Mouse (Mus musculus): Measurements from ENCODE around the gene Pln.

Gene Pln

GRCm38 (mm10) chr10:53364311-53364710, 26.8 kb downstream of the Pln start:
- no peak for DNase-seq (ENCODE audit: low read depth, low spot score)

- DNase-seq (ENCODE audit: low read depth, low spot score), result no peak
Observed at GRCm38 (mm10) chr10:53367265-53367664, 29.8 kb downstream of the Pln start.

DNA sequence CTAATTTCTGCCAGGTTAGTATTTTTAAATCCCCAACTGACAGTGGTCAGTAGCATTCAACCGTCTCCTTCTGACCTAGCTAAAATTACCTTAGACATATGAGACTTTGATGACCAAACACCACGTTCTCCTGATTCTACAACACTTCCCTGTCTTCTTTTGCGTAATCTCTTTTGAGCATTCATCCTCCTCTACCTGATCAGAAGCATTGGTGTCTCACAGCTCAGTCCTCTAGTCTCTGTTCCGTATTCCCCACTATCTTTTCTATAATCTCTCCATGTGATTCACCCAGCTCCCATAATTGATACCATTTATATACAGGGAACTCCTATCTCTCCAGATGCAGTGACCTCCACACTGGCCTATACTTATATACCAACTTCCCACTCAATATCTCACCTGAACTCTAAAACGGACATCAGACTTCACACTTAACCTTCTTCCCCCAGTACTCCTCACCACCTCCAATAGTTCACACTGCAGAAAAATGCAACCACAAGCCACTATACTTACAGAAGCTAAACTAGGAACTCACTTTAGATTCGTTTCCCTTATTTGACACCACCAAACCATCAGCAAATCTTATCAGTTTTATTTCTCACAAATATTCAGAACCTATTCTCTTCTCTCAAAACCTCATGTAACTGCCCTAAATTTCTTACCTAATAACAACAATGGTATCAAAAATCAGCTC, 36.6 kb downstream of the Pln start:
- no peak for DNase-seq (ENCODE audit: low read depth, low spot score)

GRCm38 (mm10) chr10:53377096-53377495, 39.6 kb downstream of the Pln start:
- DNase-seq (ENCODE audit: low read depth, low spot score), result no peak

- DNase-seq (ENCODE audit: low read depth, low spot score), result no peak
Observed at GRCm38 (mm10) chr10:53378296-53378695, 40.8 kb downstream of the Pln start.

- DNase-seq (ENCODE audit: low read depth, low spot score), result no peak
Observed at GRCm38 (mm10) chr10:53378981-53379708, 41.7 kb downstream of the Pln start.

GRCm38 (mm10) chr10:53379709-53380106, 42.2 kb downstream of the Pln start, which contains the start of gene Cep85l:
Gene Cep85l, minus strand, starts transcription at chr10:53379947.
- DNase-seq (ENCODE audit: low read depth, low spot score), result peak; percentile 65

DNA sequence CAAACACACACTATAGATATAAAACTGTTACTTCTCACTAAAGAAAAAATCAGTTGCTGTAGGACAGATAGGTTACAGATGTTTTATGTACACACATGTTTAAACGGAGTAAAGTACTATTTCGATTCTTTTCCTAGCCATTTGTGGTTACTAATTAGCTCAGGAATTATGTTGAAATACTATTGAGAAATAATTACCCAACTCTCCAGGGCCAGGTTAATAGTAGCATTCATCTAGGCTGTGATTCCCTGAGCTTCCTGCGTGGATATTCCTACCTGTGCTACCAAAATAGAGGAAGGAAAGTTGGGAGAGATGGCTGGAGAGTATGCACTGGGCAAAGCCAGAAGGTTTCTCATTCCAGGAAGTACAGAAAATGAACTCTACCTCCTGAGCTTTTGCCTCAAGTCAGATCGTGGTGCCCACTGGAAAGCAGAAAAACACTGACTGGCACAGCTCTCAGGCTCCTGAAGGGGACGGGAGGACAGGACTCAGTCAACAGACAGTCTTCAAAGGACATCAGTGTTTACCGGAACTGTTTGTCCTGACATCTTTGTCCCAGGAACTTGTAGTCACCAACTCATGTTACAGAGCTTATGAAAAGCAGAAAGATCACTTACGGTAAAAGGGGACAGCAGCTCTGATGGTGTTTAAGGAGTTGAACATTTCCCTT, 45.4 kb downstream of the Pln start:
- no peak for DNase-seq (ENCODE audit: low read depth, low spot score)

DNA sequence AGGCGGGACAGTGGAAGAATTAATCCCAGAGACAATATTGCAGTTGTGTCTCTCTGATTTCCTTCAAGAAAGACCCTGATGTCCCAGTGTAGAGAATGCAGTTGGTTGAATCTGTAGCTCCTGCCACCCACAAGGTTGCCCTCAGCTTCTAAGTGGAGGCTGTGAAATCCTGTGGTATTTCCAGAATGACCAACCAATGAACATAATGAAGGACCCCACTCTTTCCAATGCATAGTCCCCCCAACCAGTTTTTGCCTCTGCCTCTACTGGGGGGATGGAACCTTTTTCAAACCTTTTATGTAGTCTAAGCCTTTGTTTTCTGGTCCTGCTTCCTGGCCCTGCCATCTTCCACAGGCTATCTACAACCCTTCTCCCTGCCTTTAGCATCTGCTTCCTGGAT, 47.4 kb downstream of the Pln start:
- DNase-seq (ENCODE audit: low read depth, low spot score), result no peak

GRCm38 (mm10) chr10:53385438-53385837, 48.0 kb downstream of the Pln start:
- no peak for DNase-seq (ENCODE audit: low read depth, low spot score)

DNA sequence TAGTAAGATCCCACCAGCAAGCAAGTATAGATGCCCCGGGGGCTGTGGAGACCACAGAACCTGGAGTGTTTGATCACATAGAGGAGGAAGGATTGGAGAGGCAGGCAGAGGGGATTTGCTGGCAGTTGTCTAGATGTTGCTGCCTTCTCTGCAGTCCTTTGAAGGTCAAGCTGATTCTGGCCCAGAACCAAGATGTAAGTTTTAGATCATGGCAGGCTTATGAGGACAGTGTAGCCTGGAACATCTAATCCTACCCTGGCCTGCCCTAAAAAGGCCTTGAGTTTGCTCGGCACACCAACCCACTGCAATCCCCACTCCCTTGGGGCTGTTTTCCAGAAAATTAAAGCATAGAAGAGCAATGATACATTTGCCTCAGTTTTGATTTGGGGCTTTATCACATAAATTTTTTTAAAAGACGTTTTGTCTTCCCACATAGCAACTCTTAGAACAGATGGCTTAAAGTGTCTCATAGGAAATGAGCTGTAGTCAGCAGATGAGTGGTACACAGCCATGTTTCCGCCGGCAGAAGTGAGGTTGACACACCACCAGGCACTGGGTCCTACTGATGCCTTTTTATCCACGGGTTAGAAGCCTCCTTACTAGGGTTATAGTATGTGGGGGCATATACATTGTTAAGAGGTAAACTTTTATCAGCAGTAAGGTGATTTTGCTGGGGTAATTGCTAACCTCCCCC, 50.9 kb downstream of the Pln start:
- no peak for DNase-seq (ENCODE audit: low read depth, low spot score)

- no peak for DNase-seq (ENCODE audit: low read depth, low spot score)
Observed at GRCm38 (mm10) chr10:53394923-53395629, 57.6 kb downstream of the Pln start.

Data from c-Kit-negative CD71-positive TER-119-positive erythroid progenitor cells, embryonic 14.5 days (primary cell).